Mouse (Mus musculus) CH12.LX (cell line): ENCODE measurements around the gene Lefty1. TPM values are rescaled to one million over a fixed set of nuclear protein-coding genes. Genes with fewer than 3 reads are reported as not detected.

Experiments
- DNase-seq: peaks from one replicate; pipeline ENCODE4 v3.0.0-alpha.2; 2013; ENCODE audit errors: extremely low read depth
- H3K27ac ChIP-seq: 2 replicates; pipeline ENCODE4 v1.5.1; 2012; ENCODE audit warnings: low read depth, mild to moderate bottlenecking, control low read depth, moderate library complexity; ENCODE audit not compliant: insufficient read depth
- H3K27me3 ChIP-seq: replicated peaks from 2 replicates; pipeline ENCODE3; 2012; ENCODE audit warnings: inconsistent platforms
- H3K36me3 ChIP-seq, 2 experiments: replicated peaks in 1 of 2; 2 replicates each; pipeline versions ENCODE3 to v1.6.1; 2012; ENCODE audit warnings: inconsistent platforms in 1 of 2, low read length in 1 of 2, mild to moderate bottlenecking in 1 of 2, mixed read lengths in 1 of 2, moderate library complexity in 1 of 2; ENCODE audit not compliant: control insufficient read depth in 1 of 2, insufficient read depth in 1 of 2
- H3K4me1 ChIP-seq, 2 experiments: 2 replicates each; pipeline ENCODE4 v1.6.1; 2012; ENCODE audit warnings: inconsistent platforms in 1 of 2, moderate library complexity in 1 of 2; ENCODE audit not compliant: insufficient read depth in 2 of 2, control insufficient read depth in 1 of 2
- H3K4me2 ChIP-seq: 2 replicates; pipeline ENCODE4 v1.6.1; 2012; ENCODE audit warnings: low read depth, mild to moderate bottlenecking, control low read depth; ENCODE audit not compliant: poor library complexity, insufficient read depth, severe bottlenecking
- H3K4me3 ChIP-seq, 3 experiments: fragments of 150-350 bp in 1 of 3; sonication (generic) in 1 of 3; replicated peaks in 1 of 3; 2 replicates each; pipeline versions ENCODE3 to v1.5.1; 2011 to 2012; ENCODE audit warnings: low read depth in 2 of 3, low read length in 2 of 3, mild to moderate bottlenecking in 2 of 3, moderate library complexity in 2 of 3, control low read depth in 1 of 3, improper control_type of control experiment in 1 of 3, inconsistent platforms in 1 of 3, mixed read lengths in 1 of 3; ENCODE audit not compliant: poor library complexity in 1 of 3
- H3K79me2 ChIP-seq: replicated peaks from 2 replicates; pipeline ENCODE4 v1.6.1; 2012; ENCODE audit warnings: mild to moderate bottlenecking, moderate library complexity; ENCODE audit not compliant: control insufficient read depth, poor library complexity, insufficient read depth, severe bottlenecking; ENCODE audit errors: extremely low read depth
- H3K9ac ChIP-seq: 2 replicates; pipeline ENCODE4 v1.6.1; 2012; ENCODE audit warnings: low read depth, mild to moderate bottlenecking, control low read depth, moderate library complexity; ENCODE audit not compliant: insufficient read depth
- H3K9me3 ChIP-seq: replicated peaks from 2 replicates; pipeline ENCODE3; 2012; ENCODE audit warnings: low read length, inconsistent platforms, mixed read lengths
- BHLHE40 ChIP-seq: IDR thresholded peaks from 2 replicates; pipeline ENCODE4 v1.6.1; 2011; ENCODE audit warnings: mild to moderate bottlenecking, low read depth, low read length, improper control_type of control experiment
- CHD1 ChIP-seq: IDR thresholded peaks from 2 replicates; pipeline ENCODE4 v1.6.1; 2012; ENCODE audit warnings: low read depth, low read length, improper control_type of control experiment, inconsistent platforms
- CHD2 ChIP-seq: IDR thresholded peaks from 2 replicates; pipeline ENCODE4 v1.6.1; 2011; ENCODE audit warnings: low read length, improper control_type of control experiment
- CTCF ChIP-seq, 2 experiments: IDR thresholded peaks in 1 of 2; conservative IDR thresholded peaks in 1 of 2; 2 replicates each; pipeline ENCODE4 v1.5.1; 2011 to 2012; ENCODE audit warnings: low read depth in 2 of 2, low read length in 2 of 2, improper control_type of control experiment in 1 of 2, inconsistent platforms in 1 of 2, mild to moderate bottlenecking in 1 of 2, moderate library complexity in 1 of 2
- E2F4 ChIP-seq: IDR thresholded peaks from 2 replicates; pipeline ENCODE4 v1.6.1; 2011; ENCODE audit warnings: low read depth, low read length, improper control_type of control experiment; ENCODE audit not compliant: insufficient replicate concordance
- ELF1 ChIP-seq: IDR thresholded peaks from 2 replicates; pipeline ENCODE4 v1.6.1; 2014; ENCODE audit warnings: low read depth, mild to moderate bottlenecking, inconsistent platforms, low read length, improper control_type of control experiment
- EP300 ChIP-seq: IDR thresholded peaks from 2 replicates; pipeline ENCODE4 v1.6.1; 2011; ENCODE audit warnings: low read length, improper control_type of control experiment
- ETS1 ChIP-seq: conservative IDR thresholded peaks from 2 replicates; pipeline ENCODE4 v1.6.1; 2012; ENCODE audit warnings: low read depth, mild to moderate bottlenecking, inconsistent platforms, low read length, improper control_type of control experiment, moderate library complexity
- GABPA ChIP-seq: IDR thresholded peaks from 2 replicates; pipeline ENCODE4 v1.6.1; 2012; ENCODE audit warnings: low read depth, low read length, improper control_type of control experiment, inconsistent platforms; ENCODE audit not compliant: insufficient replicate concordance
- HCFC1 ChIP-seq: IDR thresholded peaks from 2 replicates; pipeline ENCODE4 v1.6.1; 2012; ENCODE audit warnings: low read depth, mild to moderate bottlenecking, inconsistent platforms, low read length, improper control_type of control experiment
- IRF4 ChIP-seq: IDR thresholded peaks from 2 replicates; pipeline ENCODE4 v1.6.1; 2014; ENCODE audit warnings: low read depth, mild to moderate bottlenecking, inconsistent platforms, low read length, improper control_type of control experiment
- JUN ChIP-seq: IDR thresholded peaks from 2 replicates; pipeline ENCODE4 v1.6.1; 2011; ENCODE audit warnings: low read depth, mild to moderate bottlenecking, low read length, improper control_type of control experiment, moderate library complexity; ENCODE audit not compliant: insufficient read depth
- JUND ChIP-seq: conservative IDR thresholded peaks from 2 replicates; pipeline ENCODE4 v1.6.1; 2011; ENCODE audit warnings: low read depth, low read length, improper control_type of control experiment
- KAT2A ChIP-seq: IDR thresholded peaks from 2 replicates; pipeline ENCODE4 v1.6.1; 2012; ENCODE audit warnings: low read length, improper control_type of control experiment, inconsistent platforms; ENCODE audit not compliant: insufficient replicate concordance
- MAFK ChIP-seq: IDR thresholded peaks from 2 replicates; pipeline ENCODE4 v1.6.1; 2011; ENCODE audit warnings: low read length, improper control_type of control experiment; ENCODE audit not compliant: insufficient replicate concordance
- MAX ChIP-seq: IDR thresholded peaks from 2 replicates; pipeline ENCODE4 v1.6.1; 2011; ENCODE audit warnings: low read length, improper control_type of control experiment
- MAZ ChIP-seq: IDR thresholded peaks from 2 replicates; pipeline ENCODE4 v1.6.1; 2012; ENCODE audit warnings: low read depth, mild to moderate bottlenecking, inconsistent platforms, low read length, improper control_type of control experiment, moderate library complexity
- MEF2A ChIP-seq: IDR thresholded peaks from 2 replicates; pipeline ENCODE4 v1.6.1; 2014; ENCODE audit warnings: low read depth, mild to moderate bottlenecking, inconsistent platforms, low read length, improper control_type of control experiment, borderline replicate concordance
- MXI1 ChIP-seq: IDR thresholded peaks from 2 replicates; pipeline ENCODE4 v1.6.1; 2011; ENCODE audit warnings: mild to moderate bottlenecking, low read depth, low read length, improper control_type of control experiment
- MYC ChIP-seq: IDR thresholded peaks from 2 replicates; pipeline ENCODE4 v1.6.1; 2011; ENCODE audit warnings: low read depth, mild to moderate bottlenecking, improper control_type of control experiment, low read length
- NELFE ChIP-seq: IDR thresholded peaks from 2 replicates; pipeline ENCODE4 v1.6.1; 2011; ENCODE audit warnings: low read depth, low read length, improper control_type of control experiment
- NRF1 ChIP-seq: IDR thresholded peaks from 2 replicates; pipeline ENCODE4 v1.6.1; 2014; ENCODE audit warnings: low read depth, mild to moderate bottlenecking, inconsistent platforms, low read length, improper control_type of control experiment, moderate library complexity
- PAX5 ChIP-seq: IDR thresholded peaks from 2 replicates; pipeline ENCODE4 v1.6.1; 2012; ENCODE audit warnings: low read length, inconsistent platforms, mixed read lengths
- POLR2A ChIP-seq: IDR thresholded peaks from 2 replicates; pipeline ENCODE4 v1.6.1; 2011; ENCODE audit warnings: low read depth, mild to moderate bottlenecking, improper control_type of control experiment, low read length
- POLR2AphosphoS2 ChIP-seq: IDR thresholded peaks from 2 replicates; pipeline ENCODE4 v1.6.1; 2011; ENCODE audit warnings: low read depth, low read length, improper control_type of control experiment
- RAD21 ChIP-seq: IDR thresholded peaks from 2 replicates; pipeline ENCODE4 v1.6.1; 2011; ENCODE audit warnings: low read depth, mild to moderate bottlenecking, low read length, improper control_type of control experiment, moderate library complexity
- RCOR1 ChIP-seq: conservative IDR thresholded peaks from 2 replicates; pipeline ENCODE4 v1.6.1; 2012; ENCODE audit warnings: low read depth, mild to moderate bottlenecking, inconsistent platforms, low read length, improper control_type of control experiment
- SIN3A ChIP-seq: IDR thresholded peaks from 2 replicates; pipeline ENCODE4 v1.6.1; 2012; ENCODE audit warnings: low read length, improper control_type of control experiment, inconsistent platforms
- SMC3 ChIP-seq: IDR thresholded peaks from 2 replicates; pipeline ENCODE4 v1.6.1; 2011; ENCODE audit warnings: low read depth, low read length, improper control_type of control experiment
- TBP ChIP-seq: conservative IDR thresholded peaks from 2 replicates; pipeline ENCODE4 v1.6.1; 2011; ENCODE audit warnings: low read depth, low read length, improper control_type of control experiment
- TCF12 ChIP-seq: IDR thresholded peaks from 2 replicates; pipeline ENCODE4 v1.6.1; 2014; ENCODE audit warnings: low read depth, mild to moderate bottlenecking, inconsistent platforms, low read length, improper control_type of control experiment
- UBTF ChIP-seq: IDR thresholded peaks from 2 replicates; pipeline ENCODE4 v1.6.1; 2012; ENCODE audit warnings: low read depth, mild to moderate bottlenecking, inconsistent platforms, low read length, improper control_type of control experiment, moderate library complexity
- USF1 ChIP-seq: IDR thresholded peaks from 2 replicates; pipeline ENCODE4 v1.6.1; 2014; ENCODE audit warnings: low read depth, mild to moderate bottlenecking, inconsistent platforms, low read length, improper control_type of control experiment
- USF2 ChIP-seq: conservative IDR thresholded peaks from 2 replicates; pipeline ENCODE4 v1.6.1; 2011; ENCODE audit warnings: low read depth, low read length, improper control_type of control experiment
- ZC3H11A ChIP-seq: IDR thresholded peaks from 2 replicates; pipeline ENCODE4 v1.6.1; 2012; ENCODE audit warnings: low read depth, mild to moderate bottlenecking, inconsistent platforms, low read length, improper control_type of control experiment
- ZKSCAN1 ChIP-seq: IDR thresholded peaks from 2 replicates; pipeline ENCODE4 v1.6.1; 2012; ENCODE audit warnings: low read depth, inconsistent platforms, low read length, improper control_type of control experiment, borderline replicate concordance
- ZMIZ1 ChIP-seq: IDR thresholded peaks from 2 replicates; pipeline ENCODE4 v1.6.1; 2012; ENCODE audit warnings: low read depth, mild to moderate bottlenecking, inconsistent platforms, low read length, improper control_type of control experiment
- ZNF384 ChIP-seq: IDR thresholded peaks from 2 replicates; pipeline ENCODE4 v1.6.1; 2012; ENCODE audit warnings: low read depth, low read length, improper control_type of control experiment, inconsistent platforms
- dilution Hi-C: fragments of 300-500 bp; cut with MboI; formaldehyde crosslinking; loops from 2 replicates; pipeline ENCODE4 v1.14.3; 2020; ENCODE audit warnings: low sequenced_read_pairs; ENCODE audit not compliant: extremely low pct_unique_long_range_greater_than_20kb, extremely low pct_ligation_motif_present
- in situ Hi-C: fragments of 300-500 bp; cut with MboI; formaldehyde crosslinking; loops from 3 replicates; pipeline ENCODE4 v1.14.3; 2019; ENCODE audit warnings: low sequenced_read_pairs, low pct_ligation_motif_present, low pct_unique_long_range_greater_than_20kb, mixed read lengths
- polyA plus RNA-seq: library from polyadenylated mRNA; unstranded; fragments of >175 nt; gene quantifications from 2 replicates; pipeline ENCODE4 v1.2.1, GENCODE M21; 2012; ENCODE audit warnings: low read depth; ENCODE audit not compliant: insufficient read length
- total RNA-seq, 2 experiments: library from RNA; depleted of rRNA; stranded (reverse); fragments of 300-350 nt in 1 of 2; fragments of >200 nt in 1 of 2; gene quantifications; 2 replicates each; pipeline ENCODE4 v1.2.3; 2012 to 2014

Gene Lefty1
- total and polyA plus RNA-seq, 3 experiments = not detected

GRCm38 (mm10) chr1:180904039-180904814, 30.6 kb upstream of the Lefty1 start, which contains the start of gene Pycr2:
Gene Pycr2, plus strand, starts transcription at chr1:180904293.
- Histone ChIP-seq H3K9me3 (no peaks in the 10 kb centered on the region), H3K4me2 (peak within 1 kb of the TSS; percentile 86), H3K79me2 (peaks cover 16% of the 10 kb centered on the region), H3K27me3 (no peaks in the 10 kb centered on the region), H3K9ac (peak within 1 kb of the TSS; percentile 83), H3K4me1 (peaks cover 10 to 49% of the 10 kb centered on the region in 2 experiments), H3K36me3 (peaks cover 33 to 38% of the 10 kb centered on the region in 2 experiments), H3K4me3 (peak within 1 kb of the TSS; percentile 91 to 96 (median 95)), H3K27ac (peak within 1 kb of the TSS; percentile 59)
- in situ Hi-C loops (no loop called here), dilution Hi-C loops (no loop called here)
- peak; percentile 93 for DNase-seq
- peak; percentile 56 for TF ChIP-seq SIN3A
- no peak for TF ChIP-seq E2F4
- TF ChIP-seq NRF1 = peak; percentile 82
- no peak for TF ChIP-seq ETS1
- peak; percentile 71 for TF ChIP-seq TCF12
- TF ChIP-seq CHD2 = peak; percentile 47; the same call in 1 of the 2 replicates
- no peak for TF ChIP-seq ZKSCAN1
- peak; percentile 22 for TF ChIP-seq ZMIZ1
- no peak for TF ChIP-seq MAFK
- TF ChIP-seq USF2 = peak; percentile 98
- TF ChIP-seq POLR2AphosphoS2 = peak; percentile 75; the same call in 1 of the 2 replicates
- TF ChIP-seq RCOR1 = no peak
- TF ChIP-seq KAT2A = peak; percentile 77; the same call in 1 of the 2 replicates
- TF ChIP-seq NELFE = peak; percentile 89
- TF ChIP-seq MYC = peak; percentile 87
- no peak for TF ChIP-seq JUN
- TF ChIP-seq ELF1 = no peak
- TF ChIP-seq CTCF (conservative IDR thresholded peaks at IDR 0.05 in 1 of 2, IDR thresholded peaks at IDR 0.05 in 1 of 2; ENCODE audit: low read depth in 2 of 2, low read length in 2 of 2) = no peak
- no peak for TF ChIP-seq RAD21
- TF ChIP-seq EP300 = no peak
- TF ChIP-seq BHLHE40 = 0 out of 2 replicates have a peak, but pooled peaks have one; percentile 10
- no peak for TF ChIP-seq ZNF384
- TF ChIP-seq PAX5 = no peak
- peak; percentile 6; the same call in 1 of the 2 replicates for TF ChIP-seq IRF4
- peak; percentile 49; the same call in 1 of the 2 replicates for TF ChIP-seq HCFC1
- no peak for TF ChIP-seq GABPA
- TF ChIP-seq ZC3H11A = no peak
- peak; percentile 88 for TF ChIP-seq POLR2A
- TF ChIP-seq USF1 = peak; percentile 98
- TF ChIP-seq JUND = no peak
- peak; percentile 75; the same call in 1 of the 2 replicates for TF ChIP-seq TBP
- no peak for TF ChIP-seq SMC3
- peak; percentile 60; the same call in 1 of the 2 replicates for TF ChIP-seq MXI1
- no peak; the same call in 1 of the 2 replicates for TF ChIP-seq UBTF
- TF ChIP-seq MAX = peak; percentile 97
- no peak for TF ChIP-seq CHD1
- TF ChIP-seq MAZ = no peak
- no peak for TF ChIP-seq MEF2A
